Mouse (Mus musculus) WW6 (cell line): ENCODE measurements around the gene Cnr1.

Source experiments
- DNase-seq: peaks from one replicate; pipeline ENCODE4 v3.0.0-alpha.2; 2013; ENCODE audit warnings: low read depth, low spot score

The Cnr1 gene

GRCm38 (mm10) chr4:33924234-33924888 lies at the start of gene Cnr1:
TSS of gene Cnr1 (plus strand) at chr4:33924593.
- DNase-seq = no peak

DNA sequence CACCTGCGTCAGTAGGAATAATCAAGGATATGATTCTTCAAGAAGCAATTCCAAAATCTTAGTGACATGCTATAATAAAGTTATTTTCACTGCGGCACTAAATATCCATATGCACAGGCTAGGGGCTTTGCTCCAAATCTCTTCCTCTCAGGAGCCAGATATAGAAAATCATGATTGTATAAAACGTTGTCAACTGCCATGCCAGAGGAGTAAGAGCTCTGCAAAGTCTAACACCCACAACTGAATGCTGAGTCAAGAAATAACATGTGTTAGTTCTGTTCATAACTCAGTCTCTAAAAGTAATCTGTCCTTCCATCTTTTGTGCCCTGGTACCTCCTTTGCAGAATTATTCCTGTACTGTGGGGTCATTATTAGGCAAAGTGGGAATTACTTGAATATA lies 44.4 kb upstream of the Cnr1 start:
- DNase-seq = no peak

DNA sequence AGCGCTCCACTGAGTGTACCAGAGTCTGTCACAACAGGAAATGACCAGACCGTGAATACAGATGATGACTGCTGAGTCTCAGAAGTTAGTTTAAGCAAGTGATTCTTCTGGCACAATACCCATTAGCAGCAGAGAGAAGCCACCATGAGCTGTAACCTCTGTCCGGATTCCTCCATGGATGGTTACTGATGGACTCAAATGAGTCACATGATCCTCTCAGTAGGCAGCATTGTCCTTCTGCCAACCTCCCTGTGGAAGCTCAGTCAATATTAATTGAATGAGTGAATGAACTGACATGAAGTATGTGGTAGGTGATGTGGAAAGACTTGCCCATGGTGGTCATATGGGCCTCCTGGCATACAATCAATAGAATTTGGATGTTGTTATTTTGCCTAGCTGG lies 38.4 kb upstream of the Cnr1 start:
- no peak for DNase-seq

DNA sequence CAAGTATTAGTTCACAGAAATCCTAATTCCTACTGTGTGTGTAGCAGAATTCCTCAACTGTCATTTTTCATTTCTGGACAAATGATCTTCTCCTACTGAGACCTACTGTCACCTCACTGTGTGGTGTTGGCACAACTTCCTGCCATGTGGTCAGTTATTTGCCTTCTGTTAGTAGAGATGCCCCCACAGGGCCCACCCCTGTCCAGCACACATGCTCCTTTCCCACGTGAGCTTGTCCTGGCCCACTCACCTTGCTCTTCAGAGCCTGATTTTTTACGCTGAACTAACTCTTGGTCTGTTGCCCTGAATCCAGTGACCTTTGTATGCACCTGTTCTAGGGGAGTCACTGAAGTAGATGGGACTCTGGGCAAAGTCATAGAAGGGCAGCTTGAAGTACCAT lies 34.4 kb upstream of the Cnr1 start:
- no peak for DNase-seq

DNA sequence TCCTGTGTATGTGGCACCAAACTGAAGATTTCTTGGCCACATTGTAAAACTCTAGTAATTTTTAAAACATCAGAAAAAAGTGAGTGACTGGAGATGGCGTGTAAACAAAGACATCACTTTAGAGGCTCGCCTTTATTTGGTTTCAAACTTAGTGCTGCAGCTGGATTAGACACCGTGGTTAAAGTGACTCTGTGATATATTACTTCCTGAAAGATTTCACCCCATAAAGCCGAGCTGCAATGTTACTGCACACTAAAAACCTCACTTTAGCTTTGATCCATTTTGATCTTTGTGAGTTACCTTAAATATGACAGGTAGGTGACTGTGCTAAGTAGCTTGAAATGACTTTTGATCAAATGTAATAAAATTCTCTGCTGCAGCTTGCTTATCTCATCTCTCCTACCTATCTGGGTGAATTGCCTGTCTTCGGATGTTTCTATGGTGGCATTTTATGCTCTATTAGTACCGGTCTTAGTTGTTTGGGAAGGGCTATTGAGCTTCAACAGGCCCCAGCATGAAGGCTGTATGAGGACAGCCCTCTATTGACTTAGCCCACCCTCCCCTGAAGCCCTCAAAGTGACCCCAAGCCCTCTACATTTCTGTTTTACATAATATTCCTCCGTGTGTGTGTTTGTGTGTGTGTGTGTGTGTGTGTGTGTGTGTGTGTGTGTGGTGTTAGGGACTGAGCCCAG lies 32.1 kb upstream of the Cnr1 start:
- DNase-seq = no peak

DNA sequence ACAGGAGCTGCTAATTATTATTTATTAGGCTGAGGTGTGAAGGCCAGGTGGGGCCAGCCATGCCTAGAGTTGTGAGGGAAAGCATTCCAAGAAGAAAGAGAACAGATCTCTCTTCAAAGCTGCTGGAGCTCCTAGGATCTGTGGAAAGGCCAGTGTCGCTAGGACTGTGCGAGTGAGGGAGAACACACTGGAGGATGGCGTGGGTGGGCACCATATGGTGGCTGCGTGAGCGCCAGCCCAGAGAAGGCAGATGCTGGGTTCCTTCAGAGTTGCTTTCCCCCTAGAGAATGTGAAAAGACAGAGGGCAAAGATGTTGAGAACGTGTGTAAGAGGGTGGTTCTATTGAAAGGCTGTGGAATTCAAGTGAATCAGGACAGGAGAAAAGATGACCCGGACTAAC lies 30.6 kb upstream of the Cnr1 start:
- DNase-seq = no peak

- no peak for DNase-seq
These were observed 29.3 kb upstream of the Cnr1 start for GRCm38 (mm10) chr4:33895046-33895445.

GRCm38 (mm10) chr4:33895491-33895890 lies 28.9 kb upstream of the Cnr1 start:
- DNase-seq = no peak

- no peak for DNase-seq
These were observed 22.7 kb upstream of the Cnr1 start for GRCm38 (mm10) chr4:33901659-33902058.

GRCm38 (mm10) chr4:33903812-33904340 lies 20.5 kb upstream of the Cnr1 start:
- no peak for DNase-seq

GRCm38 (mm10) chr4:33904826-33905225 lies 19.6 kb upstream of the Cnr1 start:
- no peak for DNase-seq

DNA sequence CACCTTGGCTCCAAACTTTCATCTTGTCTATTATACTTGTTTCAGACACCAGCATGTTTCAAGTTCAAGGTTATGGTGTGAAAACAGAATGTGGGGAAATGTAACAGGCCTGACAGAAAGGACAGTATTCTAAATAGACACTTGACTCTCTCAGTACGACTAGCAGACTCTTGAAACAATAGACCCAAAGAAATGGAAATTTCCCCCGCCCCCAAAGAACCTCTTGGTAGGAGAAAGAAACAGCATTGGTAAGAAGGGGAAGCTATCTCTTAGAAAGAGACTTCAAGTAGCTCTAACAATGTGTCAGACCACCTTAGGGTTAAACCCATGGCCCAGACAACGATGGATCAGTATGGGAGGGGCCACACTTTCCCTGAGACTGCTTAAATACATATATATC lies 15.6 kb upstream of the Cnr1 start:
- no peak for DNase-seq

- DNase-seq = no peak
These were observed 8.7 kb upstream of the Cnr1 start for GRCm38 (mm10) chr4:33915730-33916129.

DNA sequence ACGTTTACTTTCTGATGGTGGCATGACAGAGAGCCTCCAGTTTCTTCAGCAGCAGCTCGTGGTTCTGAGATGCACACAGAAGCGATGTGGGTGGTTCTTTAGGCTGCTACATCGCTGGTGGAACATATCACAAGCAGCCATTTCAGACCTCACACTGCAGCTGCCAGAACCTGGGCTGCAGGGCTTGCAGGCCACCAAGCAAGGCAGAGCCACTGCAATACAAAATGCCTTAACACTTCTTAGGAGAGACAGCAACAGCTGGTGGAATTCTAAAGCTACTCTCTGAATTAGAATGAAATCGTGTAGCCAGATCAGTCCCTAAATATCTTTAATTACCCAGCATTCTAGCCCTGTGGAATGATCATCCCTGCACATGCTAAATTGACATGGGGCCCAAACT lies 3.6 kb upstream of the Cnr1 start:
- DNase-seq = no peak

DNA sequence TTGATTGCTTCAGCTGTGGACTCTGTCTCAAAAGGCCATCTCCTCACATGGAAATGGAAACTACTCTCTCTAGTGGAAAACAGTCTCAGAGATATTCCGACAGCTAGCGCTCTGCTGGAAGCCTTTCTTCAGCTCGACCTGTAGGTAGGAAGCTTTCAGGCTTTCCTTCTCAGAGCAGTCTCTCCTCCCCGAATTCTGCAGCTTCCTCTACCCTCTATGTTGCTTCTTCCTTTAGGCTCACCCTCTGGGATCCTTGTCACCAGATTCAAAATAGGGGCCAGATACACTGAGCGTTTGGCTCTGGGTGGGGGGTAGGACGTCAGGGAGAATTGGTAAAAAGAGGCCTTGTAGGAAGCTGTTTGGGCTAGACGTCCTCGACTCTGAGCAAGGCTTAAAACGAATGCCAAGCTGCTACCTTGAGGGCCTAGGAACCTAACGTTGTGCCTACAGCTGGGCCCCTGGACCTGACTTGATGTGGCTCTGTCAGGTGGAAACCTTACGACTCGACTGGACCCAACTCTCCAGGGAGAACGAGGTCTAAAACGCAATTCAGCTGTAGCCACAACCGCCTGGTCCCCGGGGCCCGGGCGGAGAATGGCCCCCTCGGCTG lies 1.1 kb upstream of the Cnr1 start:
- DNase-seq = no peak

- no peak for DNase-seq
These were observed 596 bp upstream of the Cnr1 start for GRCm38 (mm10) chr4:33923761-33924233.

GRCm38 (mm10) chr4:33924889-33925245 lies 474 bp downstream of the Cnr1 start:
- DNase-seq = no peak

- no peak for DNase-seq
These were observed 1.1 kb downstream of the Cnr1 start for GRCm38 (mm10) chr4:33925489-33925888.

DNA sequence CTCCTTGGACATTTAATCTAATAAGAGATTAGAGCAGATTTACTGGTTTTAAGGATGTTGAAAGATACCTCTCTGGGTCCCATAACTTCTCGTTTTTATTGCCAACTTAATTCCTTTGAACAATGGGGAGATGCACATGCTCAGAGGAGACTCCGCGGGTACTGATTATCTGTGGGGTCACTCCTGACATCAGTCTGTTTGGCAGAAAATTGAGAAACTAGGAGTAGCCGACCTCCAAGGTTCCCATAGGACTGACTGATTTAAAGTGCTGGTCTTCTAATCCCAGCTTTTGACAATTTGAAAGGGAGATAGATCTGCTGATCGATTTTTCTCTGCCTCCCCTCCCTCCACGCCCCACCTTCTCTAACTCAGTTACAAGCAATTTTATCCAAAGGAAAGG lies 1.6 kb downstream of the Cnr1 start:
- no peak for DNase-seq

DNA sequence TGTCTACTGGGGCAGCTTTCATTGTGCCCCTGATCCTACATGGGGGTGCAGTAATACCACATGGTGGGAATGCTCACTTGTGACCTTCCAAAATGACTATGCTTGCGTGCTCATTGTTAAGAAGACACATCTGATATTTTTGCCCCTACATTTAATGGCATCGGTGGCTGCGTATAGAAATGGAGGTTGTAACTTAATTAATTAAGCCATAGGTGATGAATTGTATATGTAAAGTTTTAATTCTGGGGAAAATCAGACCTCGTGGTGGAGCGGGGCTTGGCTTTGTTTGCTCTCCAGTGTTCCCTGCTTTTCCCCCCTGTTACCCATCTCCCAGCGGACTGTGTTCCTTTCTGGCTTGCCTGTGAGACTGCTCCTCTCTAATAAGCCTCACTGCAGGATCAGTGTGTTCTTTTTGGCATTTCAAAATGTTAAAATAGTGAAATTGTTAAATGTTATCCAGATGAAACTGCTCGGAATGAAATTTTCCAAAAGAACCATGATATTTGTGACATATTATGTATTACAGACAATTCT lies 2.4 kb downstream of the Cnr1 start:
- DNase-seq = no peak

DNA sequence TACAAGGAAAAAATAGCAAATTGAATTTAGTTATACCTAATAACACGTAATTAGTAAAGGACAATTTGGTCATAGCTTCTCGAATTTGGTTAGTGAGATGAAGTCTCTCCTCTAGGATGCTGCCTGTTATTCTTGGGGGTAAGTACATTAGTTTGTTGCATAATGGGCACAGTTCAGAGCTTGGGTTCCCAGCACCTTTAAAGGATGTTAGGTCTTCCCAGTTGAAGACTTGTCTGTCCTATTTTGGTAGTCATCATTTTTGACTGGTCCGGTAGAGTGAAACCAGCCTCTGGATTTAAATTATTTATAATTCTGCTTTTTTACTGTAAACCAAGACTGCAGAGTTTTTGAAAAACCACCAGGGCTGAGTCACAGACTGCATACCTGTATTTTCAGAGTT lies 3.3 kb downstream of the Cnr1 start:
- no peak for DNase-seq

- no peak for DNase-seq
These were observed 4.1 kb downstream of the Cnr1 start for GRCm38 (mm10) chr4:33928450-33928849.

- no peak for DNase-seq
These were observed 7.0 kb downstream of the Cnr1 start for GRCm38 (mm10) chr4:33931347-33931746.
